Mouse (Mus musculus) hindbrain, embryonic 15.5 days (tissue): ENCODE data around the gene Rph3al. TPM values are rescaled to one million over a fixed set of nuclear protein-coding genes. Genes with fewer than 3 reads are reported as not detected.

Source experiments
- ATAC-seq: fragments of 200-750 bp; cut with Nextera tagmentation; 2 replicates; pipeline ENCODE4 v1.8.0; 2017; ENCODE audit warnings: low read depth, moderate number of reproducible peaks, moderate TSS enrichment; ENCODE audit not compliant: low FRiP score
- H3K27ac ChIP-seq: fragments of 300-500 bp; sonication (generic); replicated peaks from 2 replicates; pipeline ENCODE4 v1.5.1; 2015; ENCODE audit warnings: mild to moderate bottlenecking, inconsistent platforms
- H3K27me3 ChIP-seq: fragments of 300-500 bp; sonication (generic); 2 replicates; pipeline ENCODE4 v1.6.1; 2015; ENCODE audit warnings: control low read depth, inconsistent platforms
- H3K36me3 ChIP-seq: fragments of 300-500 bp; sonication (generic); 2 replicates; pipeline ENCODE4 v1.6.1; 2015; ENCODE audit warnings: control low read depth, inconsistent platforms
- H3K4me1 ChIP-seq: fragments of 300-500 bp; sonication (generic); replicated peaks from 2 replicates; pipeline ENCODE4 v1.6.1; 2015; ENCODE audit warnings: control low read depth, inconsistent platforms
- H3K4me2 ChIP-seq: fragments of 300-500 bp; sonication (generic); 2 replicates; pipeline ENCODE4 v1.6.1; 2015; ENCODE audit warnings: moderate library complexity, mild to moderate bottlenecking, inconsistent platforms
- H3K4me3 ChIP-seq: fragments of 300-500 bp; sonication (generic); 2 replicates; pipeline ENCODE4 v1.5.1; 2015; ENCODE audit warnings: mild to moderate bottlenecking, inconsistent platforms
- H3K9ac ChIP-seq: fragments of 300-500 bp; sonication (generic); 2 replicates; pipeline ENCODE4 v1.6.1; 2015; ENCODE audit warnings: inconsistent platforms
- H3K9me3 ChIP-seq: fragments of 300-500 bp; sonication (generic); 2 replicates; pipeline ENCODE4 v1.6.1; 2016; ENCODE audit warnings: control low read depth, inconsistent platforms
- WGBS: fragments of 180-500 bp; shearing (Covaris S2); methylation state at CpG from one replicate; pipeline ENCODE4 v1.1.7; 2015; 5-methylcytosine and 5-hydroxymethylcytosine counted together
- polyA plus RNA-seq: library from polyadenylated mRNA; unstranded; fragments of >200 nt; fragmentation: Nextera tagmentation; extraction: Ambion mirVana; gene quantifications from 2 replicates; pipeline ENCODE4 v1.2.1, GENCODE M21; 2015

The Rph3al gene
- polyA plus RNA-seq, 1 experiment from 2014 or later = 3.1 TPM

- H3K4me2 ChIP-seq = no peak overlapping the region
Measured at GRCm38 (mm10) chr11:75901339-75901738, 36.9 kb downstream of the Rph3al start.

GRCm38 (mm10) chr11:75899676-75900075, 38.6 kb downstream of the Rph3al start:
- 26% methylated on average over 9 of the region's 9 CpGs for WGBS
- no peaks in the 10 kb centered on the region for H3K9me3 ChIP-seq
- peak overlapping the region; percentile 56; the same call in 1 of the 2 replicates for H3K27ac ChIP-seq
- no peaks in the 10 kb centered on the region for H3K36me3 ChIP-seq
- H3K4me3 ChIP-seq = no peak overlapping the region
- ATAC-seq = peak; percentile 39; the same call in 1 of the 2 replicates
- H3K9ac ChIP-seq = no peak overlapping the region
- H3K27me3 ChIP-seq = no peaks in the 10 kb centered on the region
- no peak overlapping the region for H3K4me2 ChIP-seq
- H3K4me1 ChIP-seq = peaks cover 30% of the 10 kb centered on the region

More at GRCm38 (mm10) chr11:75901339-75901738, 36.9 kb downstream of the Rph3al start:
- Histone ChIP-seq H3K27ac (no peak overlapping the region), H3K4me3 (no peak overlapping the region), H3K9me3 (no peaks in the 10 kb centered on the region), H3K27me3 (no peaks in the 10 kb centered on the region), H3K36me3 (no peaks in the 10 kb centered on the region), H3K4me1 (peaks cover 23% of the 10 kb centered on the region), H3K9ac (no peak overlapping the region)
- WGBS = 34% methylated on average over 6 of the region's 6 CpGs
- ATAC-seq = peak; percentile 48; the same call in 1 of the 2 replicates

GRCm38 (mm10) chr11:75898532-75898931, 39.7 kb downstream of the Rph3al start:
- 93% methylated on average over 9 of the region's 9 CpGs for WGBS
- no peak overlapping the region for H3K9ac ChIP-seq
- no peak for ATAC-seq
- H3K27ac ChIP-seq = no peak overlapping the region
- no peak overlapping the region for H3K4me2 ChIP-seq
- peaks cover 33% of the 10 kb centered on the region for H3K4me1 ChIP-seq
- H3K9me3 ChIP-seq = no peaks in the 10 kb centered on the region
- H3K27me3 ChIP-seq = no peaks in the 10 kb centered on the region
- H3K4me3 ChIP-seq = no peak overlapping the region
- H3K36me3 ChIP-seq = no peaks in the 10 kb centered on the region

- Histone ChIP-seq H3K4me2 (no peak overlapping the region), H3K9ac (no peak overlapping the region), H3K4me3 (no peak overlapping the region), H3K27me3 (no peaks in the 10 kb centered on the region), H3K27ac (peak overlapping the region; percentile 34; the same call in 1 of the 2 replicates), H3K9me3 (no peaks in the 10 kb centered on the region), H3K36me3 (no peaks in the 10 kb centered on the region), H3K4me1 (peaks cover 26% of the 10 kb centered on the region)
- 58% methylated on average over 12 of the region's 12 CpGs for WGBS
- peak; percentile 46; the same call in 1 of the 2 replicates for ATAC-seq
Measured at GRCm38 (mm10) chr11:75894791-75895420, 43.3 kb downstream of the Rph3al start.

- Histone ChIP-seq H3K36me3 (no peaks in the 10 kb centered on the region), H3K9ac (no peak overlapping the region), H3K4me2 (no peak overlapping the region), H3K27ac (no peak overlapping the region), H3K9me3 (no peaks in the 10 kb centered on the region), H3K4me3 (no peak overlapping the region), H3K4me1 (peaks cover 16% of the 10 kb centered on the region), H3K27me3 (no peaks in the 10 kb centered on the region)
- ATAC-seq = no peak
- 68% methylated on average over 2 of the region's 2 CpGs for WGBS
Measured at GRCm38 (mm10) chr11:75893956-75894355, 44.3 kb downstream of the Rph3al start.

GRCm38 (mm10) chr11:75887349-75887748, 50.9 kb downstream of the Rph3al start:
- ATAC-seq = no peak
- Histone ChIP-seq H3K9ac (no peak overlapping the region), H3K4me2 (no peak overlapping the region), H3K4me1 (0 out of 2 replicates have a peak, but pooled peaks cover 2% of the 10 kb centered on the region), H3K4me3 (no peak overlapping the region), H3K9me3 (no peaks in the 10 kb centered on the region), H3K36me3 (no peaks in the 10 kb centered on the region), H3K27ac (no peak overlapping the region), H3K27me3 (no peaks in the 10 kb centered on the region)
- 73% methylated on average over 3 of the region's 3 CpGs for WGBS

GRCm38 (mm10) chr11:75881234-75881633, 57.0 kb downstream of the Rph3al start:
- no peaks in the 10 kb centered on the region for H3K36me3 ChIP-seq
- H3K9ac ChIP-seq = no peak overlapping the region
- no peak for ATAC-seq
- no peak overlapping the region for H3K4me3 ChIP-seq
- H3K4me1 ChIP-seq = peaks cover 10% of the 10 kb centered on the region
- no peaks in the 10 kb centered on the region for H3K27me3 ChIP-seq
- H3K4me2 ChIP-seq = no peak overlapping the region
- no peaks in the 10 kb centered on the region for H3K9me3 ChIP-seq
- H3K27ac ChIP-seq = no peak overlapping the region
- 96% methylated on average over 3 of the region's 3 CpGs for WGBS

- H3K27ac ChIP-seq = no peak overlapping the region
- no peak overlapping the region for H3K9ac ChIP-seq
- no peaks in the 10 kb centered on the region for H3K9me3 ChIP-seq
- no peak overlapping the region for H3K4me2 ChIP-seq
- peaks cover 14% of the 10 kb centered on the region for H3K4me1 ChIP-seq
- H3K4me3 ChIP-seq = no peak overlapping the region
- H3K36me3 ChIP-seq = no peaks in the 10 kb centered on the region
- ATAC-seq = no peak
- no peaks in the 10 kb centered on the region for H3K27me3 ChIP-seq
- WGBS = 53% methylated on average over 8 of the region's 8 CpGs
Measured at GRCm38 (mm10) chr11:75880064-75880463, 58.2 kb downstream of the Rph3al start.

GRCm38 (mm10) chr11:75878460-75878859, 59.8 kb downstream of the Rph3al start:
- Histone ChIP-seq H3K4me3 (no peak overlapping the region), H3K27ac (no peak overlapping the region), H3K9ac (no peak overlapping the region), H3K4me1 (peaks cover 14% of the 10 kb centered on the region), H3K4me2 (no peak overlapping the region), H3K36me3 (no peaks in the 10 kb centered on the region), H3K27me3 (no peaks in the 10 kb centered on the region), H3K9me3 (no peaks in the 10 kb centered on the region)
- WGBS = 92% methylated on average over 8 of the region's 8 CpGs
- ATAC-seq = no peak

- H3K27me3 ChIP-seq = no peaks in the 10 kb centered on the region
- H3K4me3 ChIP-seq = no peak overlapping the region
- H3K4me1 ChIP-seq = peaks cover 14% of the 10 kb centered on the region
- no peak overlapping the region for H3K4me2 ChIP-seq
- 39% methylated on average over 15 of the region's 15 CpGs for WGBS
- H3K9ac ChIP-seq = no peak overlapping the region
- H3K27ac ChIP-seq = no peak overlapping the region
- no peak for ATAC-seq
- H3K9me3 ChIP-seq = no peaks in the 10 kb centered on the region
- no peaks in the 10 kb centered on the region for H3K36me3 ChIP-seq
Measured at GRCm38 (mm10) chr11:75876043-75876780, 62.0 kb downstream of the Rph3al start.

- H3K4me3 ChIP-seq = no peak overlapping the region
- no peak for ATAC-seq
- no peak overlapping the region for H3K9ac ChIP-seq
- H3K27me3 ChIP-seq = no peaks in the 10 kb centered on the region
- H3K27ac ChIP-seq = no peak overlapping the region
- H3K4me2 ChIP-seq = no peak overlapping the region
- no peaks in the 10 kb centered on the region for H3K36me3 ChIP-seq
- H3K4me1 ChIP-seq = peaks cover 29% of the 10 kb centered on the region
- H3K9me3 ChIP-seq = no peaks in the 10 kb centered on the region
- WGBS = 72% methylated on average over 1 of the region's 1 CpGs
Measured at GRCm38 (mm10) chr11:75871688-75872087, 66.5 kb downstream of the Rph3al start.

GRCm38 (mm10) chr11:75870947-75871346, 67.3 kb downstream of the Rph3al start:
- Histone ChIP-seq H3K36me3 (no peaks in the 10 kb centered on the region), H3K9ac (no peak overlapping the region), H3K4me3 (no peak overlapping the region), H3K9me3 (no peaks in the 10 kb centered on the region), H3K27ac (peak overlapping the region; percentile 51), H3K4me1 (peaks cover 27% of the 10 kb centered on the region), H3K27me3 (no peaks in the 10 kb centered on the region), H3K4me2 (no peak overlapping the region)
- no peak for ATAC-seq
- WGBS = 58% methylated on average over 4 of the region's 4 CpGs
